9 mouse cellular contexts compared by ENCODE assay signal in the genomic region with DNA sequence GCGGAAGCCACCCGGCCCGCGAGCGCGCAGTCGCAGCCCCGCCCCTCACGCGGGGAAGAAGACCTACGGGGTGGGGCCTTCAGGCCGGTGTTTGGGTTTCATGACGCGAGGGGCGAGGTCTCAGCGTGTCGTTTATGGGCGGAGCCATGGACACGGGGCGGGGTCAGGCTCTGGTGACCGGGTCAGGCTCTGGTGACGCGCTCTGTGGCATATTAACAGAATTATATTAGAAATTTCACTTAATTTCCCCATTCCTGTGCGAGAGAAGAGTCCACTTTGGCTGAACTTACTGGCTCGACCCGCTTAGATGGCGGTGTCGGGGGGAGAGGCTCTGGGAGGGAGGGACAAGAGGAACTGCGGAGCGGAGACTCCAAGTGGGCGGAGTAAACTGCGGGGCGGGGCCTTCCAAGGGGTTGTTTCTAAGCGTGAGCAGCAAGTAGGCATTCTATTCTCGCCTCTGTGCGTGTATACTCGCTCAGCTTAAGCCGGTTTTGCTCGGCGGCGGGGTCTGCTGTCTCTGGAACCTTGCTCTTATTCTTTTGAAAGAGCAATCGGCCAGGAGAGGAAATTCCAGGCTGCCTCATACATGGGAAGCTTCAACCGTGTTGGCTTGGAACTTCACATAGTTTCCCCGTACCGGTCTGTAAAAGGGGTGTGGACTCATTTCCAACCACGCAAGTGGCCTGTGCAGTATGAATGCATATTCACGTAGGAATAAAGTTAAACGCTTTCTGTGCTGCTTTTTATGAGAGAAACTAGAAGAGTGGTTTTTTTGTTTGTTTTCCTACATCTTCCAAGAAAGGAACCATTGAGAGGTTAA. TPM values are rescaled to one million over a fixed set of nuclear protein-coding genes. Genes with fewer than 3 reads are reported as not detected.
DNase-seq lines count a peak whose midpoint lies in the region; ATAC-seq lines count a peak whose summit lies in the region.
"Not testable (repeated sequence)": the region's sequence is repeated elsewhere in the genome, so short reads cannot be mapped to it uniquely, and the experiment has no call there.
"Had no signal": no experiment of that assay in that cellular context is flagged by ENCODE, and none has a peak within 500 bp of the region (broad histone marks: within the 10 kb centered on the region; RNA-seq: fewer than 3 reads in every experiment).

No protein-coding gene starts in this region.

- 2% methylated on average over 19 of the region's 48 CpGs for WGBS in hindbrain, embryonic 12.5 days
- WGBS in liver, embryonic 16.5 days (ENCODE audit: insufficient replicate concordance) = under 1% methylated on average over 15 of the region's 48 CpGs

- peak; percentile 98 for ATAC-seq in hindbrain, embryonic 12.5 days (ENCODE audit: low FRiP score)
- ATAC-seq in liver, embryonic 16.5 days (ENCODE audit: low read depth) = peak; percentile 97

- peak; percentile 17 for DNase-seq in Muller cell, postnatal 12 days (ENCODE audit: inconsistent ontology term)
- peak; percentile 10 for DNase-seq in embryo, embryonic 11 days
- peak; percentile 57 for DNase-seq in frontal cortex, postnatal 36 days (ENCODE audit: low spot score in 2 of 2)
- DNase-seq in layer of hippocampus, adult 18-20 months (ENCODE audit: low spot score in 2 of 2) = peak; percentile 42 to 53
- peak; percentile 72 to 76 for DNase-seq in natural killer cell, adult 2 months (ENCODE audit: low spot score in 2 of 2)
- peak; percentile 36 for DNase-seq in thymus, postnatal 0 days (ENCODE audit: low spot score)

- not testable (repeated sequence) for H3K4me1 ChIP-seq in hindbrain, embryonic 12.5 days; liver, embryonic 16.5 days (ENCODE audit: control insufficient read depth, low read depth, low read length)

- H3K4me2 ChIP-seq in hindbrain, embryonic 12.5 days (replicated peaks) = peak overlapping the region; percentile 42
- peak overlapping the region; percentile 65 for H3K4me2 ChIP-seq in liver, embryonic 16.5 days (ENCODE audit: low read depth, low read length)

- not testable (repeated sequence) for H3K9ac ChIP-seq in hindbrain, embryonic 12.5 days; liver, embryonic 16.5 days (ENCODE audit: low read depth, low read length)

- not testable (repeated sequence) for H3K36me3 ChIP-seq in hindbrain, embryonic 12.5 days; liver, embryonic 16.5 days (ENCODE audit: control insufficient read depth, insufficient read depth)

- not testable (repeated sequence) for H3K27ac ChIP-seq in hindbrain, embryonic 12.5 days; liver, embryonic 16.5 days (ENCODE audit: low read length)

- not testable (repeated sequence) for H3K9me3 ChIP-seq in hindbrain, embryonic 12.5 days (replicated peaks); liver, embryonic 16.5 days (replicated peaks; ENCODE audit: control insufficient read depth, low read length)

- not testable (repeated sequence) for H3K27me3 ChIP-seq in hindbrain, embryonic 12.5 days; liver, embryonic 16.5 days (ENCODE audit: control insufficient read depth, insufficient read depth, low read depth, low read length)

- H3K4me3 ChIP-seq in hindbrain, embryonic 12.5 days = peak overlapping the region; percentile 51
- H3K4me3 ChIP-seq in liver, embryonic 16.5 days (ENCODE audit: low read depth, low read length) = peak overlapping the region; percentile 46

RNA-seq across cellular contexts. Expression of a gene that starts 0.4 kb away (rescaled TPM):
- 46.8 and 51.7 TPM in 2 replicates for polyA plus RNA-seq in hindbrain, embryonic 12.5 days (2016; fragmentation: Nextera tagmentation; extraction: Ambion mirVana)
- 10 to 100 TPM; 28.3 to 29.3 TPM for total RNA-seq in layer of hippocampus, adult 18-20 months (2021)
- 11.0 and 12.3 TPM in 2 replicates for polyA plus RNA-seq in liver, embryonic 16.5 days (2015; fragmentation: Nextera tagmentation; extraction: Ambion mirVana)
- 76.6 and 80.4 TPM in 2 replicates for polyA plus RNA-seq in thymus, postnatal 0 days (2015; fragmentation: Nextera tagmentation; extraction: Ambion mirVana)

RNA-seq across cellular contexts. Expression of a gene that starts 9.0 kb away (rescaled TPM):
- 115 and 126 TPM in 2 replicates for polyA plus RNA-seq in hindbrain, embryonic 12.5 days (2016; fragmentation: Nextera tagmentation; extraction: Ambion mirVana)
- 10 to 100 TPM; 41.6 to 42.7 TPM for total RNA-seq in layer of hippocampus, adult 18-20 months (2021)
- 121 and 130 TPM in 2 replicates for polyA plus RNA-seq in liver, embryonic 16.5 days (2015; fragmentation: Nextera tagmentation; extraction: Ambion mirVana)
- polyA plus RNA-seq in thymus, postnatal 0 days (2015; fragmentation: Nextera tagmentation; extraction: Ambion mirVana) = 410 and 412 TPM in 2 replicates

RNA-seq across cellular contexts. Expression of a gene that starts 12.9 kb away (rescaled TPM):
- 45.4 and 45.7 TPM in 2 replicates for polyA plus RNA-seq in hindbrain, embryonic 12.5 days (2016; fragmentation: Nextera tagmentation; extraction: Ambion mirVana)
- 10 to 100 TPM; 30.1 to 30.9 TPM for total RNA-seq in layer of hippocampus, adult 18-20 months (2021)
- polyA plus RNA-seq in liver, embryonic 16.5 days (2015; fragmentation: Nextera tagmentation; extraction: Ambion mirVana) = 11.1 and 12.0 TPM in 2 replicates
- polyA plus RNA-seq in thymus, postnatal 0 days (2015; fragmentation: Nextera tagmentation; extraction: Ambion mirVana) = 28.2 and 28.3 TPM in 2 replicates

RNA-seq across cellular contexts. Expression of a gene that starts 17.3 kb away (rescaled TPM):
- 0.48 and 0.84 TPM in 2 replicates for polyA plus RNA-seq in hindbrain, embryonic 12.5 days (2016; fragmentation: Nextera tagmentation; extraction: Ambion mirVana)
- under 1 TPM; 0.13 to 0.45 TPM for total RNA-seq in layer of hippocampus, adult 18-20 months (2021)
- polyA plus RNA-seq in liver, embryonic 16.5 days (2015; fragmentation: Nextera tagmentation; extraction: Ambion mirVana) = not detected in 2 replicates
- polyA plus RNA-seq in thymus, postnatal 0 days (2015; fragmentation: Nextera tagmentation; extraction: Ambion mirVana) = 0.31 and 0.83 TPM in 2 replicates
- total RNA-seq: gastrocnemius, postnatal 36 days had no signal

Comparison
In these comparisons a context has a peak if more than half of its experiments do, and no peak if none do; other contexts are left out.
1. DNase-seq: peak in every context shown above with its lines; median percentile 74 in natural killer cell, adult 2 months; 57 in frontal cortex, postnatal 36 days; 48 in layer of hippocampus, adult 18-20 months; 36 in thymus, postnatal 0 days; 17 in Muller cell, postnatal 12 days; 10 in embryo, embryonic 11 days.